Mouse (Mus musculus): ENCODE data around the gene Cdk11b. TPM values are rescaled to one million over a fixed set of nuclear protein-coding genes. Genes with fewer than 3 reads are reported as not detected.
"Not testable (repeated sequence)": the region's sequence is repeated elsewhere in the genome, so short reads cannot be mapped to it uniquely, and the experiment has no call there.

Gene Cdk11b
- polyA plus RNA-seq, 1 experiment, result 32.4 TPM

DNA sequence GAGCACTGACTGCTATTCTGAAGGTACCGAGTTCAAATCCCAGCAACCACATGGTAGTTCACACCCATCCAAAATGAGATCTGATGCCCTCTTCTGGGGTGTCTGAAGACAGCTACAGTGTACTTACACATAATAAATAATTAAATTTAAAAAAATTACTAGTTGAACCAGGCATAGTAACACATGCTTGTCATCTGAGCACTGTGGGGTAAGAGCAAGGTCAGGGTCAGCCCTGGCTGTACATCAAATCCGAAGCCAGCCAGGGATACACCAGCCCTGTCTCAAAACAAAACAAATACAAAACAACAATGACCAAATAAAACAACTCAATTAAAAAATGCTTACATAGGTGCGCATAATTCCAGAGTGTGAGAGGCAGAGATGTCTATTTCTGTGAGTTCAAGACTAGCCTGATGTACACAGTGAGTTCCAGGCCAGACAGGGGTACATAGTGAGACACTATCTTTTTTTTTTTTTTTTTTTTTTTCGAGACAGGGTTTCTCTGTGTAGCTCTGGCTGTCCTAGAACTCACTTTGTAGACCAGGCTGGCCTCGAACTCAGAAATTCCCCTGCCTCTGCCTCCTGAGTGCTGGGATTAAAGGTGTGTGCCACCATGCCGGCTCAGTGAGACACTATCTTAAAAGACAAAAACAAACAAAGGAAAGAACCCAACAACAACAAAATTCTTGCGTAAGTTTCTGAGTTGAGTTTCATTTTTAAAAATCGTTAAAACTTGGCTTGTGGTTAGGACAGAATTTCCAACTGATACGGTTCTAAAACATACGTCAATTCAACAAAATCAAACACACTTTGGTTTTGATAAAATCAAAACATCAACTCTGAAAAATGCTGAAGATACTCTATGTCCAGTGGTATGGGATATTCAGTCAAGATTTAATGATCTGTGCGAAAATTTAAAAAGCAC is 24.5 kb upstream of the Cdk11b start:
- Histone ChIP-seq H3K27ac (replicated peaks; ENCODE audit: low read depth, low read length) (peak overlapping the region; percentile 84), H3K4me3 (ENCODE audit: insufficient read depth, low read depth, low read length) (peak overlapping the region; percentile 45), H3K4me1 (ENCODE audit: control insufficient read depth, insufficient read depth, insufficient read length, low read length) (no peaks in the 10 kb centered on the region)

DNA sequence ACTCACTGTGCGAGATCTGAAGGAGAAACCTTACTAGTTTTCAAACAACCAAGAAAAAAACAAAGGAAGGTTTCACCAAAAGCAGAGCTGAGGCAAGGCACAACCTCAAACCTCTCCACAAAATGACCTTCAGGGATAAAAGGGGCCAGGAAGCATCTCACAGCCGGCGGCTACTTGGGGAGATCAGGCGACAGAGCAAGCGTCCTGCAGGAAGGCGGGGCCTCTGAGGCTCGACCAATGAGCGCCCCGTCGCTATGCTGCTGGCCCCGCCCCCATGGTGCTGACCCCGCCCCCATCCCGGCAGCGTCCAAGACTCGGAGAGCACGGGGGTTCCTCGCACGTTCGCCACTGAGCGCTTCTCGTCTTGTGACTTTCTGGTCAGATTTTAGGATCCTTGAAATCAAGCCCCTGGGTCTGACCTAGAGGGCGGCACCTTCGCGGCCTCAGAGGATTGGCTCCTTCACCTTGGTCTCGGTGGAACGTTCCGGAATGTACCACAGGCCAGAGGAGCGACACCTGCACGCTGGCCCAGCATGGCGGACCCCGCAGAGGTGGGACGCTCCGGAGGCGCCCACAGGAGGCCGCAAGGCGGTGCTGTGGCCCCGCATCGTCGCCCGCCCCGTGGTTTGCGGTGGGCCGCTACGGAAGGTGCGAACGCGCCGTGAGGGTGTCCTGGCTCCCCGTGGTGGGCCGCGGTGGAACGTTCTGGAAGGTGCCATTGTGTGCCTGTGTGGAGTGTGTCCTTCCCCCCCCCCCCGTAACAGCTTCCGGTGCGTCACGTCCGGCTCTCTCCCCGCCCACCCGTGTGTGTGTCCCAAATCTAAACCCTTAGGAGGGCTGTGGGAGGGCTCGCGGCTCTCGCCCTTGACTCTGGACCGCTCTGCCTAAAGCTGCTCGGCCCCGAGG is 23.3 kb upstream of the Cdk11b start, which contains the start of gene Slc35e2:
Slc35e2 (plus strand) TSS at position 326 of the 906 bp plus-strand sequence.
- H3K4me1 ChIP-seq (ENCODE audit: control insufficient read depth, insufficient read depth, insufficient read length, low read length), result no peaks in the 10 kb centered on the region
- H3K27ac ChIP-seq (replicated peaks; ENCODE audit: low read depth, low read length), result peak within 1 kb of the TSS; percentile 100
- peak within 1 kb of the TSS; percentile 93 for H3K4me3 ChIP-seq (ENCODE audit: insufficient read depth, low read depth, low read length)

DNA sequence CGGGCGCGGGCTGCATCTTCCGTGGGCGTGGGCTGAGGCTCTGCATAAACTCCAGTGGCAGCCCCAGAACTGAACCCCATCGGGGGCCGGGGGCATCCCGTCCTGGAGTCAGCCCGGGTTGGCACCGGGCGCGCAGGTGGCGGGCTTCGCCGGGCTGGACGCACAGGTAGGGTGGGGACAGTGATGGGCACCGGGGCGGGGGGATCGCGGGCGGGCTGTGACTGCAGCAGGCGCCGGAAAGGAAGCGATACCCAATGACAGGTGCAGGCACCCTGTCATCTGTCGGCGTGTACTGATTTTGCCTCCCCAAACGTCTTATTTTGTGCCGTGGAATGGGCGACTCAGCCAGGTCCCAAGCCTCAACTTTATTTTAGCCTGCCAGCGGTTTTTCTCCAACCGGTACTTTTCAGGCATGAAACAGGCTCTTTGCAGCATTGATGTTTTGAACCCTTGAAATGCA is 22.6 kb upstream of the Cdk11b start:
- H3K27ac ChIP-seq (replicated peaks; ENCODE audit: low read depth, low read length), result peak overlapping the region; percentile 68
- H3K4me1 ChIP-seq (ENCODE audit: control insufficient read depth, insufficient read depth, insufficient read length, low read length), result no peaks in the 10 kb centered on the region
- H3K4me3 ChIP-seq (ENCODE audit: insufficient read depth, low read depth, low read length), result peak overlapping the region; percentile 93

DNA sequence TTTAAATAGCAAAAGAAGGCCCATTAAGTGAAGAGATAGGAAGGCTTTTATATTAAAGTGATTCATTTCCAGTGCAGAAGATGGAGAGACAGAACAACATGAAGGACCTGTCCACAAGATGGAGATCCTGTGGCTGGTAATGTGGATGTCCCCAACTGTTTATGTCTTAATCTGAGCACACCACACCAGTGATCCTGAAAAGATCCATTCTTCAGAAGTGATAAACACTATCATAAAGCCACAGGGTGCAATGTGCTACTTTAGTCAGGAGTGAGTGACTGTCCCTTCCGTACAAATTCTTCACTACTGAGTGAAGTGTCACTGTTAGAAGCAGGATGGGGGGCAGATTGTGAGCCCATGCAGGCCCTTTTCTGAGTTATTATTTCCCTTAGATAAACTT is 21.9 kb upstream of the Cdk11b start:
- H3K27ac ChIP-seq (replicated peaks; ENCODE audit: low read depth, low read length), result no peak overlapping the region
- H3K4me3 ChIP-seq (ENCODE audit: insufficient read depth, low read depth, low read length), result 0 out of 2 replicates have a peak overlapping the region, but pooled peaks have one; percentile 1
- no peaks in the 10 kb centered on the region for H3K4me1 ChIP-seq (ENCODE audit: control insufficient read depth, insufficient read depth, insufficient read length, low read length)

DNA sequence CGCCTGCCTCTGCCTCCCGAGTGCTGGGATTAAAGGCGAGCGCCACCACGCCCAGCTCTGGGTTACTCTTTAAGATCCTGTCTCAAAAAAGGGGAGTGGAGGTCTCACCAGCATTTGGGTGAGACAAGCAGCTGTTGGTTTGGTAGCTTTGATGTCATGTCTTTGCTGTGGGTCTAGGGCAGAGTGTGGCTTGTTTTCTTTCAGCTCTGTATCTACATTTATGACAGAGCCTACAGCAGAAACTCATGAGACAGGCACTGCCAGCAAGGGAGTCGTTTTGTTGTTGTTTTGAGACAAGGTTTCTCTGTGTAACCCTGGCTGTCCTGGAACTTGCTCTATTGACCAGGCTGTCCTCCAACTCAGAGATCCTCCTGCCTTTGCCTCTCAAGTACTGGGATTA is 20.9 kb upstream of the Cdk11b start:
- Histone ChIP-seq H3K4me3 (ENCODE audit: insufficient read depth, low read depth, low read length) (no peak overlapping the region), H3K4me1 (ENCODE audit: control insufficient read depth, insufficient read depth, insufficient read length, low read length) (no peaks in the 10 kb centered on the region), H3K27ac (replicated peaks; ENCODE audit: low read depth, low read length) (no peak overlapping the region)

DNA sequence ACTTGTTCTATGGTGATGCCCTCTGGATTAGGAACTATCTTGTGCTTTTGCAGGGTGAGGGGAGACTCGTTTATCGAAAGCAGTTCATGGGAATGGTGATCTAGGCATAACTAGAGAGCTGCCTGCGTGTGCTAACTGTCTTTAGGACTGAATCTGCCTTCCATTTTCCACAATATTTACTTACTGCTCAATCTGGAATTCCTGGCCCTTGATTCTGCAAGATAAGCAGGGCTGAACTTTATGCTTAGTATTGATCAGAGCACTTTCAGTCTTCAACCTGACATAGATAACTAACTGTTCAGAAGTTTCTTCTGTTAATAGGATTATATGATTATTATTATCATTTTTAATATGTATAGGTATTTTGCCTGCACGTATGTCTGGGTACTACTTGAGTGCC is 19.5 kb upstream of the Cdk11b start:
- Histone ChIP-seq H3K4me3 (ENCODE audit: insufficient read depth, low read depth, low read length) (no peak overlapping the region), H3K27ac (replicated peaks; ENCODE audit: low read depth, low read length) (no peak overlapping the region), H3K4me1 (ENCODE audit: control insufficient read depth, insufficient read depth, insufficient read length, low read length) (no peaks in the 10 kb centered on the region)

DNA sequence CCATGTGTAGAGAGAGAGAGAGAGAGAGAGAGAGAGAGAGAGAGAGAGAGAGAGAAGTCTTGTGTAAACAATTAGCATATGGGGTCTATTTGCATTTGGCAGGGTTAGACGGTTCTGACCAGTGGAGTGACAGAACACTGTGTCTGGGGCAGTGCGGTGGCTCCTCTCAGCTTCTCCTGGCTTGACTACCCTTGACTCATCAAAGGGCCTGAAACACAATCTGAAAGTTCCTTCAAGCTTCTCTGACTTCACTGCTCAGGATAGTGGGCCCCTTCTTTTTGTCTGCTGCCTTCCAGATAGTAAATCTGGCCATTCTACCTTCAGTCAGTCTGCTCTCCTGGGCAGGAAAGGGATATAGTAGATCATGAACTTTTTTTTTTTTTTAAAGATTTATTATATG is 17.8 kb upstream of the Cdk11b start:
- H3K4me1 ChIP-seq (ENCODE audit: control insufficient read depth, insufficient read depth, insufficient read length, low read length), result no peaks in the 10 kb centered on the region
- no peak overlapping the region for H3K27ac ChIP-seq (replicated peaks; ENCODE audit: low read depth, low read length)
- no peak overlapping the region for H3K4me3 ChIP-seq (ENCODE audit: insufficient read depth, low read depth, low read length)

DNA sequence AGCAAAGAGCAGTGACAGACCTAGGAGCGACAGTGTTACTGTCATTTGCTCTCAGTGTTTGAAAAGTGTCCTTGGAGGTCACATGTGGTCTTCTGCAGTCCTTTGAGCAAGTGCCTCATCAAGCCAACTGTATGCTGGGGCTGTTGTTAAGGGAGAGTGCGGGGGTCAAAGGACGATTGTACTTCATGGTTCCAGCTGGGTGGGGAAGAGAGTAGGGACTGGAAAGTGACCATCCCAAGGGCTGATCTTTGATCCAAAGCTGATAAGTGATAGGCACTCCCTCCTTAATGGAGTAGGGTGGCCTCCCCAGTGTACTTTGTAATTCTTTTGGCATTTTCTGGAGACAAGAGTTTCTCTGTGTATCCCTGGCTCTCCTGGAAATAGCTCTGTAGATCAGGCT is 12.8 kb upstream of the Cdk11b start:
- H3K4me1 ChIP-seq (ENCODE audit: control insufficient read depth, insufficient read depth, insufficient read length, low read length), result no peaks in the 10 kb centered on the region
- H3K4me3 ChIP-seq (ENCODE audit: insufficient read depth, low read depth, low read length), result no peak overlapping the region
- no peak overlapping the region for H3K27ac ChIP-seq (replicated peaks; ENCODE audit: low read depth, low read length)

DNA sequence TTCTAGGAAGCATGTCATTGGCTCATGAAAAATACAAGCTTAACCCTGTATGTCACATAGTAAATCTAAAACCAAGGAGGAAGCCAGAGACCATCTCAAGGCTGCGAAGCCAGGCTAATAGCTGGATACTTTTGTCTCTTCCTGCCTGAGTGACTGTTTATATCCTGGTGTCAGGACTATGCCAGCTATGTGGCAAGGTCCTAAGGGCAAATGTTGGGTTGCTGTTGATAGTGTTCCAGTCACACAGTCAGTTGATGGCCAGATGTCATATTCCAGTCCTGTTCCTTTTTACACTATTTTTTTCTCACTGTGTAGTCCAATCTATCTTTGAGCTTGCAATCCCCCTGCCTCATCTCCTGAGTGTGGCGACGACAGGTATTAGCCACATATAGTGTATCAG is 11.4 kb upstream of the Cdk11b start:
- no peak overlapping the region for H3K27ac ChIP-seq (replicated peaks; ENCODE audit: low read depth, low read length)
- no peaks in the 10 kb centered on the region for H3K4me1 ChIP-seq (ENCODE audit: control insufficient read depth, insufficient read depth, insufficient read length, low read length)
- no peak overlapping the region for H3K4me3 ChIP-seq (ENCODE audit: insufficient read depth, low read depth, low read length)

DNA sequence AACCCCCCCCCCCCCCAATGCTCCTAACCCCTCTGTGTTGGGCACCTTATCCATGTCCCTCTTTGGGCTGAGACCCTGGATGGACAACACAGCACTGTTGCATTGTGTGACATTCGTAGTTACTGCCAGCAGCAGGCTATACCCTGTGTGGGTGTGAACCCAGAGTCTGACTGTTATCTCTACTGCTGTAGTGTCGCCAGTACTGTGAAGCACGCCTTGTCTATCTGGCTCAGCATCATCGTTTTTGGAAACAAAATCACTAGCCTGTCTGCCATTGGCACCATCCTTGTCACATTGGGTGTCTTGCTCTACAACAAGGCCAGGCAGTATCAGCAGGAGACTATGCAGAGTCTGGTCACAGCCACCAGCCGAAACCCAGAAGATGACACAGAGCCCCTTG is 6.3 kb upstream of the Cdk11b start:
- no peak overlapping the region for H3K4me3 ChIP-seq (ENCODE audit: insufficient read depth, low read depth, low read length)
- H3K4me1 ChIP-seq (ENCODE audit: control insufficient read depth, insufficient read depth, insufficient read length, low read length), result no peaks in the 10 kb centered on the region
- no peak overlapping the region for H3K27ac ChIP-seq (replicated peaks; ENCODE audit: low read depth, low read length)

DNA sequence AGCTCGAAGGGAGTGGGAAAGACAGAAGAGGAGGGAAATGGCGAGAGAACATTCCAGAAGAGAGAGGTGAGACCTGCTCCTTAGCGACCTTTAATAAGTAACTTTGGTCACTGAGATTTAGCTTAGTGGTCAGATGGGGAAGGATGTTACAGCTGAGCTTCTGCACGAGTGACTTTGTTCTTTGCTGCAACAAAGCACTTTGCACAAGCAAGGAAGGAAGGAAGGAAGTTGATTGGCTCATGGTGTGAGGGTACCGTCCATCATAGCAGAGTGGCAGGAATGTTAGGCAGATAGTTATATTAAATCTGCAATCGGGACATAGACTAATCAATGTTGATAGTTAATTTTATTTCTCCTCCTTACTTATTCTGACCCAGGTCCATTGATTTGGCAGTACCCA is 5.6 kb downstream of the Cdk11b start:
- Histone ChIP-seq H3K4me1 (ENCODE audit: control insufficient read depth, insufficient read depth, insufficient read length, low read length) (no peaks in the 10 kb centered on the region), H3K4me3 (ENCODE audit: insufficient read depth, low read depth, low read length) (no peak overlapping the region), H3K27ac (replicated peaks; ENCODE audit: low read depth, low read length) (no peak overlapping the region)

DNA sequence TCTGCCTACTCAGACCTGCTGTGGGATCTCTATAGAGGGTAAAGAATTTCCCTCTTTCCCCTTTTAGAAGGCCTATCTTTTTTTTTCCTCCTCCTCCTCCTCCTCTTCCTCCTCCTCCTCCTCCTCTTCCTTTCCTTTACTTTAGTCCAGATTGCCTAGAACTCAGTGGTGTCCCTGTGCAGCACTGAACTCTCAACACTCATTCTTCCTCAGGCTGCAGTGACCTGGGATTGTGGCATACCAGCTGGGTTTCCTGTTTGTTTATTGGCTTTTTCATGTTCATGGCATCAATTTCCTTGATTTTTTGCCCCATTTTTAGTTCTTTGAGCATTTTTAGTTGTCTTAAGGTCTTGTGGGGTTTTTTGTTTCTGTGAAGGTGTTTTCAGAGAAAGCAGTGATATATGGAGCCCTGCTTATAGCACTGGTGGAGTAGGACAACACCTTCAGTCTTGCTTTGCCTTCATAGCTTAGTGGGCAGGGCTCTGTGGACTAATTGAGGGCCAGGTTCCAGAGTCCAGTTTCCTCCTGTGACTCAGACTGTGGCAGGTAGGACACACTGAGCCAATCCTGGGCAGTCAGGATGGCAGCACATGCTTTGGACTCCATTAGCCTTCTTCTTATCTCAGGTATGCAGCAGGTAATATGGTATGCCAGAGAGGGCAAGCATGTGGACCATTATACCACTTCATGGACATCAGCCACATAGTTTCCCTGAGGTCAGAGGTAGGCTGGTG is 11.3 kb downstream of the Cdk11b start:
- no peak overlapping the region for H3K4me3 ChIP-seq (ENCODE audit: insufficient read depth, low read depth, low read length)

DNA sequence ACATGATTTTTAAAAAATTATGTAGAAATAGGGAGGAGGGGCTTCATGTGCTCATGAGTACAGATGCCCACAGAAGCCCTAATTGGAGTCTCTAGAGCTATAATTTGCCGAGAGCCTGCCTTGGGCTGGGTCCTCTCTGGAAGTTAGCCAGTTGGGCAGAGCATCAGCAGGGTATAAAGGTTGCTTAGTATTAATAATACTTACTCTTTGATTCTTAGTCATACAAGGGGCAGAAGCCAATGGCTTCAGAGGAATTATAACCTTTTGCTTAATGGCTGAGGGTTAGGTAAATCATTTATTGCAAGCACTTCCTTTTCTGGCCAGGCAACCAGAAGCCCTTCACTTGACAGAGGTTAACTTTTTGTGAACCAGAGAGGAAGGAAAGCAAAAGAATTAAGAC is 18.9 kb downstream of the Cdk11b start:
- H3K27ac ChIP-seq (replicated peaks; ENCODE audit: low read depth, low read length), result no peak overlapping the region
- H3K4me1 ChIP-seq (ENCODE audit: control insufficient read depth, insufficient read depth, insufficient read length, low read length), result no peaks in the 10 kb centered on the region
- H3K4me3 ChIP-seq (ENCODE audit: insufficient read depth, low read depth, low read length), result no peak overlapping the region

More for the DNA sequence above, 11.3 kb downstream of the Cdk11b start:
- H3K27ac ChIP-seq (replicated peaks; ENCODE audit: low read depth, low read length), result no peak overlapping the region
- H3K4me1 ChIP-seq (ENCODE audit: control insufficient read depth, insufficient read depth, insufficient read length, low read length), result no peaks in the 10 kb centered on the region

DNA sequence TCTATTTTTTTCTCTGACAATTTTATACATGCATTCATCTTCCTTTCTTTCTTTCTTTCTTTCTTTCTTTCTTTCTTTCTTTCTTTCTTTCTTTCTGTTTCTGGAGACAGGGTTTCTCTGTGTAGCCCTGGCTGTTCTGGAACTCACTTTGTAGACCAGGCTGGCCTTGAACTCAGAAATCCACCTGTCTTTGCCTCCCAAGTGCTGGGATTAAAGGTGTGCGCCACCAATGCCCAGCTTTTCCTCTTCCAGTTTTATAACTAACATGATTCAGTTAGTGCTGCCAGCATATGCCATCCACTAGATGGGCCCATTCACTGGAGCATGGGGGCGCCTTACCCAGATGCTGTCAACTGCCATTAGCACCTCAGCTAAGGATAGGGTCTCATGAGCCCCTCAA is 20.7 kb downstream of the Cdk11b start, which contains the start of gene Gm10563:
Gm10563 (minus strand) TSS at position 101 of the 400 bp plus-strand sequence.
- not testable (repeated sequence) for H3K27ac ChIP-seq (replicated peaks; ENCODE audit: low read depth, low read length); H3K4me3 ChIP-seq (ENCODE audit: insufficient read depth, low read depth, low read length); H3K4me1 ChIP-seq (ENCODE audit: control insufficient read depth, insufficient read depth, insufficient read length, low read length)

DNA sequence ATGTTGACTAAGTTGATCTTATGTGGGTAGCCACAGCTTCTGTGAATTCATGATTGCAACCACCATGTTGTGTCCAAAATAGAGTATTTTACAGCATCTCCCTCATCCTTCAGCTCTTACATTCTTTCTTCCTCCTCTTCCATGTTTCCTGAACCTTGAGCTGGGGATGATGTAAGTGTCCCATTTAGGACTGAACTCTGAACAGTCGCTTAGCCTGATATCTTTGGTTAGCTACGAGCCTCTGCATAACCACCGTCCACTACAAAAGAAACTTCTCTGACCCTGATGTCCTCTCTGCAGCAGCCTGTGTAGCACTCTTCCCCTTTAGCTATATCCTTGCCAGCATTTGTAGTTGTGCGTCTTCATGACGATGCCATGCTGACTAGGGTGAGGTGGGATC is 21.1 kb downstream of the Cdk11b start:
- H3K4me3 ChIP-seq (ENCODE audit: insufficient read depth, low read depth, low read length), result no peak overlapping the region
- H3K27ac ChIP-seq (replicated peaks; ENCODE audit: low read depth, low read length), result no peak overlapping the region
- no peaks in the 10 kb centered on the region for H3K4me1 ChIP-seq (ENCODE audit: control insufficient read depth, insufficient read depth, insufficient read length, low read length)
